Mouse (Mus musculus) 3T3-L1 (cell line): ENCODE results near the gene Itga3.
A peak's percentile ranks its signal among the peaks of the same experiment; 100 is the strongest.

ENCODE experiments used
- DNase-seq: peaks from one replicate; pipeline ENCODE4 v3.0.0-alpha.2; 2015; ENCODE audit warnings: low read depth, low spot score

The Itga3 gene

GRCm38 (mm10) chr11:95071266-95071665 lies 5.3 kb downstream of the Itga3 start:
- DNase-seq, result no peak

GRCm38 (mm10) chr11:95070140-95071107 lies 6.2 kb downstream of the Itga3 start:
- DNase-seq, result peak; percentile 34

GRCm38 (mm10) chr11:95069226-95069957 lies 7.2 kb downstream of the Itga3 start:
- DNase-seq, result no peak

GRCm38 (mm10) chr11:95056768-95057501 lies 19.7 kb downstream of the Itga3 start:
- DNase-seq, result no peak

GRCm38 (mm10) chr11:95053062-95053461 lies 23.5 kb downstream of the Itga3 start:
- no peak for DNase-seq

- peak; percentile 82 for DNase-seq
Measured at GRCm38 (mm10) chr11:95046980-95047680, 29.5 kb downstream of the Itga3 start.

GRCm38 (mm10) chr11:95044185-95044870 lies 32.3 kb downstream of the Itga3 start:
- no peak for DNase-seq

GRCm38 (mm10) chr11:95043608-95044007 lies 33.0 kb downstream of the Itga3 start:
- DNase-seq, result no peak

- DNase-seq, result no peak
Measured at GRCm38 (mm10) chr11:95043060-95043459, 33.5 kb downstream of the Itga3 start.

GRCm38 (mm10) chr11:95042096-95042495 lies 34.5 kb downstream of the Itga3 start:
- peak; percentile 96 for DNase-seq

- peak; percentile 97 for DNase-seq
Measured at GRCm38 (mm10) chr11:95041139-95041609, 35.4 kb downstream of the Itga3 start, which contains the start of gene Pdk2. Pdk2 (minus strand) TSS chr11:95041354.

GRCm38 (mm10) chr11:95040491-95041138 lies 36.0 kb downstream of the Itga3 start:
- DNase-seq, result peak; percentile 21

- DNase-seq, result no peak
Measured at GRCm38 (mm10) chr11:95039766-95040165, 36.8 kb downstream of the Itga3 start.

- DNase-seq, result no peak
Measured at GRCm38 (mm10) chr11:95038818-95039655, 37.6 kb downstream of the Itga3 start.

- DNase-seq, result no peak
Measured at GRCm38 (mm10) chr11:95038156-95038817, 38.3 kb downstream of the Itga3 start.

GRCm38 (mm10) chr11:95037306-95037705 lies 39.3 kb downstream of the Itga3 start:
- DNase-seq, result no peak

- no peak for DNase-seq
Measured at GRCm38 (mm10) chr11:95036521-95036920, 40.1 kb downstream of the Itga3 start.

- DNase-seq, result no peak
Measured at GRCm38 (mm10) chr11:95034902-95035301, 41.7 kb downstream of the Itga3 start.
